Mouse (Mus musculus) heart, embryonic 14.5 days (tissue): ENCODE results near the gene Rab11b. TPM values are rescaled to one million over a fixed set of nuclear protein-coding genes. Genes with fewer than 3 reads are reported as not detected.
A peak's percentile ranks its signal among the peaks of the same experiment; 100 is the strongest.

Experiments used
- ATAC-seq: fragments of 200-750 bp; cut with Nextera tagmentation; 2 replicates; pipeline ENCODE4 v1.8.0; 2017; ENCODE audit warnings: low read depth, moderate TSS enrichment; ENCODE audit not compliant: insufficient number of reproducible peaks, insufficient read depth, low FRiP score
- H3K27ac ChIP-seq, 2 experiments: fragments of 200-500 bp in 1 of 2; fragments of 300-500 bp in 1 of 2; sonication (generic) in 1 of 2; replicated peaks in 1 of 2; 2 replicates each; pipeline ENCODE4 v1.5.1; 2012 to 2014; ENCODE audit warnings: low read depth in 2 of 2, low read length in 2 of 2, control low read depth in 1 of 2, mild to moderate bottlenecking in 1 of 2, mixed read lengths in 1 of 2; ENCODE audit not compliant: control insufficient read depth in 1 of 2, insufficient read depth in 1 of 2
- H3K27me3 ChIP-seq: fragments of 300-500 bp; sonication (generic); 2 replicates; pipeline ENCODE4 v1.6.1; 2014; ENCODE audit warnings: mild to moderate bottlenecking, low read length, control low read depth; ENCODE audit not compliant: control insufficient read depth, insufficient read depth
- H3K36me3 ChIP-seq: fragments of 300-500 bp; sonication (generic); 2 replicates; pipeline ENCODE4 v1.6.1; 2014; ENCODE audit warnings: mild to moderate bottlenecking, control low read depth, low read length, mixed read lengths; ENCODE audit not compliant: control insufficient read depth, insufficient read depth
- H3K4me1 ChIP-seq, 2 experiments: fragments of 200-500 bp in 1 of 2; fragments of 300-500 bp in 1 of 2; sonication (generic) in 1 of 2; 2 replicates each; pipeline ENCODE4 v1.6.1; 2012 to 2014; ENCODE audit warnings: low read length in 2 of 2, control low read depth in 1 of 2, mixed read lengths in 1 of 2; ENCODE audit not compliant: control insufficient read depth in 2 of 2, insufficient read depth in 2 of 2
- H3K4me2 ChIP-seq: fragments of 300-500 bp; sonication (generic); 2 replicates; pipeline ENCODE4 v1.6.1; 2014; ENCODE audit warnings: mild to moderate bottlenecking, low read length
- H3K4me3 ChIP-seq, 2 experiments: fragments of 200-500 bp in 1 of 2; fragments of 300-500 bp in 1 of 2; sonication (generic) in 1 of 2; 2 replicates each; pipeline ENCODE4 v1.5.1; 2012 to 2014; ENCODE audit warnings: low read length in 2 of 2, mild to moderate bottlenecking in 2 of 2, control low read depth in 1 of 2, low read depth in 1 of 2, moderate library complexity in 1 of 2; ENCODE audit not compliant: control insufficient read depth in 1 of 2, insufficient read depth in 1 of 2
- H3K9ac ChIP-seq: fragments of 300-500 bp; sonication (generic); 2 replicates; pipeline ENCODE4 v1.6.1; 2014; ENCODE audit warnings: mild to moderate bottlenecking, low read length
- H3K9me3 ChIP-seq: fragments of 300-500 bp; sonication (generic); 2 replicates; pipeline ENCODE4 v1.6.1; 2016; ENCODE audit warnings: low read length, control low read depth; ENCODE audit not compliant: control insufficient read depth
- WGBS: fragments of 180-500 bp; shearing (Covaris S2); extraction: QIAGEN DNeasy Blood & Tissue Kit; methylation state at CpG from one replicate; pipeline ENCODE4 v1.1.7; 2014; 5-methylcytosine and 5-hydroxymethylcytosine counted together
- polyA plus RNA-seq: library from polyadenylated mRNA; unstranded; fragments of >200 nt; fragmentation: Nextera tagmentation; extraction: Ambion mirVana; gene quantifications from 2 replicates; pipeline ENCODE4 v1.2.1, GENCODE M21; 2014

Rab11b gene
- polyA plus RNA-seq, 1 experiment from 2014 or later = 300 TPM

DNA sequence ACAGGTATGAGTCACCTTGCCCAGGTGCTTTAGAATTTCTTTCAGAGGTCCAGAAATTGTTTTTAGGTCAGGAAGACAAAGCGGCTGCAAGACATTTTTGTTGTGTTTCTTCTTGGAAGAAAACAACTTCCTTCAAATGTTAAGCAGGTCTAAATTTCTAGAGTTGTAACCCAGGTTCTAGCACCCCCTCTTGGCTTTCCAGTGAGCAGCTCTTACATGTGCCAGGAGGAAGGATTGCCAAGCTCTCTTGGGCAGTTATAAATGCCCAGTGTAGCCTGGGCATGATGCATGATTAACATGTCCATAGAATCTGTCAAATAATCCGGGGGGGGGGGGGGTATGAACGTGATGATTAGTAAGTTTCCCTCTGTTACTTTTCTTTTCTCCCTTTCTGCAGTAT lies 38.0 kb upstream of the Rab11b start:
- H3K4me3 ChIP-seq = no peak overlapping the region
- ATAC-seq = no peak
- WGBS = 44% methylated on average over 3 of the region's 3 CpGs
- no peak overlapping the region for H3K27ac ChIP-seq
- no peaks in the 10 kb centered on the region for H3K4me1 ChIP-seq
- no peaks in the 10 kb centered on the region for H3K36me3 ChIP-seq
- no peak overlapping the region for H3K9ac ChIP-seq
- H3K9me3 ChIP-seq = no peaks in the 10 kb centered on the region
- no peak overlapping the region for H3K4me2 ChIP-seq
- peaks cover 41% of the 10 kb centered on the region for H3K27me3 ChIP-seq

- H3K9ac ChIP-seq = no peak overlapping the region
- no peaks in the 10 kb centered on the region for H3K9me3 ChIP-seq
- H3K36me3 ChIP-seq = no peaks in the 10 kb centered on the region
- peaks cover 11% of the 10 kb centered on the region; the same call in 1 of the 2 replicates for H3K27me3 ChIP-seq
- H3K4me1 ChIP-seq = peaks cover 4 to 12% of the 10 kb centered on the region in 2 experiments
- H3K27ac ChIP-seq = 0 out of 4 replicates have a peak overlapping the region, but pooled peaks of 1 of the 2 experiments have one; percentile 27
- H3K4me2 ChIP-seq = no peak overlapping the region
- peak; percentile 59; the same call in 1 of the 2 replicates for ATAC-seq
- WGBS = 5% methylated on average over 4 of the region's 4 CpGs
- H3K4me3 ChIP-seq = no peak overlapping the region
Observed at GRCm38 (mm10) chr17:33788732-33789131, 28.4 kb upstream of the Rab11b start.

- Histone ChIP-seq H3K4me3 (no peak overlapping the region), H3K9ac (no peak overlapping the region), H3K27ac (no peak overlapping the region), H3K9me3 (no peaks in the 10 kb centered on the region), H3K36me3 (no peaks in the 10 kb centered on the region), H3K4me1 (peaks cover 19 to 33% of the 10 kb centered on the region in 2 experiments), H3K27me3 (no peaks in the 10 kb centered on the region), H3K4me2 (no peak overlapping the region)
- WGBS = 80% methylated on average over 18 of the region's 18 CpGs
- ATAC-seq = no peak
Observed at GRCm38 (mm10) chr17:33786375-33786774, 26.0 kb upstream of the Rab11b start.

DNA sequence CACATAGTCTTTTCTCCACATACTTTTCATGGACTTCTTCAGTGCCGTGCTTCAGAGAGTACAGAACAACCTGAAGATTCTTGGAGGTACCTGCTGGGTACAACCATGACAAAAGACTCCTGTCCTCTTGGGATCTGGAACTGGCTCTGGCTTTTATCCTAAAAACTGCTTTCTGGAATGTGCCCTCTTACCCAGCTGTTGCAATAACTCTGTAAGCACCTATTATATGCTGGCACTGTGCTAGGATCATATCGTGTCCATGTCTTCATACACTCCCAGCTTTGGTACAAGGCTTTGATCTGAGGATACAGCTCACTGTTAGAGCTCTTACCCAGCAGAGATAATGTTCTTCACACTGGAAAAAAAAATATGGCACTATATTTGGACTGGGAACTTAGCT lies 24.6 kb upstream of the Rab11b start:
- no peak overlapping the region for H3K4me3 ChIP-seq
- WGBS = 58% methylated on average over 2 of the region's 2 CpGs

DNA sequence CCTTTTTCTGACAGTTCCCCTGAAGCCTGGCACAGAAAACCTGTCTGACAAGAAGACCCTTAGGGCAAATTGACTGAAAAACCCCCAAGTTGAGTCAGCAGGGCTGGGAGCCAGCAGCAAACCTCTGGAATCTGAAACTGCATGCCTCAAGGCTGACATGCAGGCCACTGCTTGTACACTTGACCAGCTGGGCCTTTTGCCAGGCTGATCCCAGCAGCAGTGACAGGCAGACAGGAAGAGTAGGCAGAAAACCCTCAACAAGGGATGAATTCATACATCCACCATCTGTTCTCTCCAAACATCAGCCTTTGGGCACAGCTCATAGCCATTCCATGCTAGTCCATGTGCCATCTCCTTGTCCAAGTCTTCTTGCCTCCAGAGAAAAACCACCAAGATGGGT lies 23.1 kb upstream of the Rab11b start:
- Histone ChIP-seq H3K36me3 (no peaks in the 10 kb centered on the region), H3K4me1 (peaks cover 41 to 57% of the 10 kb centered on the region in 2 experiments), H3K9ac (no peak overlapping the region), H3K4me3 (no peak overlapping the region), H3K4me2 (no peak overlapping the region), H3K9me3 (no peaks in the 10 kb centered on the region), H3K27me3 (no peaks in the 10 kb centered on the region), H3K27ac (peak overlapping the region; percentile 21 to 34; a peak in 1 of 4 replicates)
- ATAC-seq = no peak

More for the DNA sequence above, 24.6 kb upstream of the Rab11b start:
- H3K27me3 ChIP-seq = no peaks in the 10 kb centered on the region
- no peak for ATAC-seq
- no peak overlapping the region for H3K27ac ChIP-seq
- no peaks in the 10 kb centered on the region for H3K36me3 ChIP-seq
- H3K9me3 ChIP-seq = no peaks in the 10 kb centered on the region
- peaks cover 32 to 47% of the 10 kb centered on the region in 2 experiments for H3K4me1 ChIP-seq
- no peak overlapping the region for H3K9ac ChIP-seq
- no peak overlapping the region for H3K4me2 ChIP-seq

- WGBS = 42% methylated on average over 4 of the region's 4 CpGs
- Histone ChIP-seq H3K27ac (peak overlapping the region; percentile 71 to 84; a peak in 2 of 4 replicates), H3K27me3 (no peaks in the 10 kb centered on the region), H3K9ac (peak overlapping the region; percentile 65), H3K4me2 (peak overlapping the region; percentile 80), H3K9me3 (no peaks in the 10 kb centered on the region), H3K36me3 (peaks cover 9% of the 10 kb centered on the region), H3K4me3 (peak overlapping the region; percentile 39 to 49; a peak in 3 of 4 replicates), H3K4me1 (peaks cover 42 to 59% of the 10 kb centered on the region in 2 experiments)
- no peak for ATAC-seq
Observed at GRCm38 (mm10) chr17:33782067-33782466, 21.7 kb upstream of the Rab11b start.

DNA sequence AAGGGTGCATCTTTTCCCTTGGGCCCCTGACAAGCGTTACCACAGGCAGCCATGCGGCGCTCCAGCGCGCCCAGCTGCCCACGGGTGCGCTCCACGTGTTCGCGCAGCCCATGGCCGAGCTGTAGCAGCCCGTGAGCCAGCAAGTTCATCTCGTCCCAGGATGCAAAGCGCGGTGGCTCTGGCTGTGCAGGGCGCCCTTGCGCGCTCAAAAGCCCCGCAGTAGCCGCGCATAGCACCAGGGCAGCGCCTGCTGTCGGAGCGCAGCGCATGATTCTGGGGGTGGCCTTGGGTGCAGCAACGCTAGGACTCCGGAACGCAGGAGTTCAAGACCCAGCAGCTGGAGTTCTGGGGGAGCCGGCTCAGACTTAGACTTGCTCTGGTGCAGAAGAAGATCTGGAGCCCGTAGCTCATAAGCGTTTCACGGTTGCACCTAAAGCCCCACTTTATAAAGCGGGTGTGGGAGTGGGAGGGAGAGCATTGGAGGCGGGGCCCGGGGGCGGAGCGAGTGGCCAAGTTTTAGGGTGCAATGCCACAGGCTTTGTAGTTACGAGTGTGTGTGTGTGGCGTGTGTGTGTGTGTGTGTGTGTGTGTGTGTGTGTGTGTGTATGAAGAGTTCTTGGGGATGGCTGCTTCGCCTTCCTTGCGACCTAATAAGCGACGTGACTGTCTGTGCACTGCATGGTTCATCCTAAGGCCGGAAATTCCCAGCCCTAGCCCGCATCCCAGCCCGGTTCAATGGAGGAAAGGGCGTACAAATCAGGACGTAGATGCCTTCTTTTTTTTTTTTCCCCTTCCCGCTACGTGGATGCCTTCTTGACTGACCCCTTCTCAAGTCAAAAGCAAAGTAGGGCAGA lies 21.0 kb upstream of the Rab11b start, which contains the start of gene Angptl4:
Angptl4 (minus strand) TSS at position 707 of the 854 bp plus-strand sequence.
- Histone ChIP-seq H3K9ac (peak within 1 kb of the TSS; percentile 65), H3K4me2 (peak within 1 kb of the TSS; percentile 80), H3K4me1 (peaks cover 42 to 59% of the 10 kb centered on the region in 2 experiments), H3K27ac (peak within 1 kb of the TSS; percentile 71 to 84), H3K4me3 (peak within 1 kb of the TSS; percentile 39 to 49), H3K36me3 (peaks cover 16% of the 10 kb centered on the region), H3K9me3 (no peaks in the 10 kb centered on the region), H3K27me3 (no peaks in the 10 kb centered on the region)
- 2% methylated on average over 50 of the region's 50 CpGs for WGBS
- ATAC-seq = peak; percentile 42; the same call in 1 of the 2 replicates
